Mouse (Mus musculus) adipose tissue, adult 10 weeks (tissue): ENCODE data around the gene Fyttd1. TPM values are rescaled to one million over a fixed set of nuclear protein-coding genes. Genes with fewer than 3 reads are reported as not detected.

Source experiments
- polyA plus RNA-seq: library from polyadenylated mRNA; stranded (reverse); fragments of 350-450 nt; fragmentation: Illumina TruSeq; extraction: RNeasy Lipid Tissue Mini Kit (QIAGEN cat#74804); gene quantifications from one replicate; pipeline ENCODE4 v1.2.3, GENCODE M21; 2014; ENCODE audit warnings: low read depth, low replicate concordance

The Fyttd1 gene
- polyA plus RNA-seq: 61.6 TPM

DNA sequence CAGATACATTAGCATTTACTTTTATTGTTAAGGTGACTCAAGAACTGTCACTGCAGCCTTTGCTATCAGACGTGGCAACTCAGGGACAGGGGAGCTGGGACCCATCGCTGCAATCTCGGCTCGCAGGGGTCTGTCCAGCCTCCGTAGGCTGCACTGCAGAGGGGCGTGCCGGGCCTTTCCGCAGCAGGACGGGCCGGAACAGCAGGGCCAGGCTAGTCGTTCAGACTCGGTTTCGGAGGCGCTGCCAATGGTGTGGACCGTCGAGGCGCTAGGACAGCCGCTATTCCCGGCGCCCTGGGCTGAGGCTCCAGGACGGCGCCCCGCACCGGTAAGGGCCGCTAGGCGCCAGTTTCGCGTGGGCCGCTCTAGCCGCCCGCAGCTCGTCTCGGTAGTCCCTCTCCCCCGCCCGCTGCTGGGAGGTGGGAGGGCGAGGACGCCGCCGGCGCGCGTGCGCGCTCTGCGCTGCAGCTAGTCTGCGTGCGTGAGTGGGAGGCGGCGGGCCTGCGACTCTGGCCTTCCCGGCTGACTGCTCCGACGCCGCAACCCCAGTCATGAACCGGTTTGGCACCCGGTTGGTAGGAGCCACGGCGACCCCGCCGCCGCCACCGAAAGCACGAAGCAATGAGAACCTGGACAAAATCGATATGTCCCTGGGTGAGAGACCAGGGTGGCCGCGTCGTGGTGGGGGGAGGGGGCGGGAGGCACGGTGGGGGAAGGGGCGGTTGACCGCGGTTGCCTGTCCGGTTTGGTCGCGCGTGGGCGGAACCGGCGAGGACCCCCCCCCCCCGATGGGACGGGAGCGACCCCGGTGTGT is at the start of gene Fyttd1, which contains the start of gene Rubcn:
TSS of gene Fyttd1 (plus strand) at position 158 of the 814 bp plus-strand sequence.
TSS of gene Rubcn (minus strand) at position 424 of the 814 bp plus-strand sequence.

DNA sequence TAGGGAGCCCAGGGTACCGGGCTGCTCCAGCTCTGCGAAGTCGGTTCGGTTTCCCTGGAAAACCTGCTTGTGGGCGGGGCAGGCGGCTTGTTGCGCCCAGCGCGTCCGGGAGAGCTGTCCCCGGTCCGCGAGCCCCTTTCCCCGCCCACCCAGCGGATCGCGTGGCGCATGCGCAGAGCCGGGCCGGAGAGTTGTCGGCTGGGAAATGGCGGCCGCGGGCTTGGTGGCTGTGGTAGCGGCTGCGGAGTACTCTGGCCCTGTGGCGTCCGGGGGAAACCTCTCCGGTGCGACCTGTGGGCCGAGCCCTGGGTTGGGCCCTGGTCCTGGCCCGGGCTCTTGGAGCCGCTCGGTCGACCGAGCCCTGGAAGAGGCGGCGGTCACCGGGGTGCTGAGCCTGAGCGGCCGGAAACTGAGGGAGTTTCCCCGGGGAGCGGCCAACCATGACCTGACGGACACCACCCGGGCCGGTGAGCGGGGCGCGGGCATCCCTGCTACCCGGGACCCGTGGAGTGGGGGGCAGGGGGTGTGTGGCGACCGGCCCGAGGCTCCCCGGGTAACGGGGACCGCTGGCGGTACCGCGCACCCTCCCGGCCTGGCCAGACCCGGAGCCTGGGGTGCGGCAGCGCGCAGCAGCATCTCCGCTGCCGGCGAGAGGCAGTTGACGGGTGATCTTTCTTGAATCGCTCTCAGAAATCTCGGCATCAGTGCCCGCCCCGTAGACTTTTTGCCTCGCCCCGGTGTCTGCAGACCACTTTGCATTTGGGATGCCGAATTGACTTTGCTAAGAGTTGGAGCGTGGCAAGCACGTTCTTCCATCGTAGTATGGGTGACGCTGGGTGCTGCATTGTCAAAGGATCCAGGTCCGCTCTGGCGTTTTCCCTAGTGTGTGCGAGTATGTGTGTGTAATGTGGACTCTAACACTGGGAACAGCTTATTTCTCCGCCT is 36.9 kb downstream of the Fyttd1 start, which contains the start of gene Lrch3:
TSS of gene Lrch3 (plus strand) at position 164 of the 945 bp plus-strand sequence.

Other genes with a start within 250 kb of the Fyttd1 start
- 58.0 TPM for gene Tnk2, start 233.6 kb upstream of the Fyttd1 start, polyA plus RNA-seq
- 1.5 TPM for gene Muc4, start 141.6 kb upstream of the Fyttd1 start, polyA plus RNA-seq
- 7.7 TPM for gene Muc20, start 80.1 kb upstream of the Fyttd1 start, polyA plus RNA-seq
- gene Smbd1, start 67.0 kb upstream of the Fyttd1 start, polyA plus RNA-seq: 32.1 TPM
- gene Rubcn, start 266 bp downstream of the Fyttd1 start, polyA plus RNA-seq: 35.4 TPM
- gene Lrch3, start 36.6 kb downstream of the Fyttd1 start, polyA plus RNA-seq: 24.9 TPM
- 5.7 TPM for gene Iqcg, start 178.7 kb downstream of the Fyttd1 start, polyA plus RNA-seq
- gene Rpl35a, start 179.0 kb downstream of the Fyttd1 start, polyA plus RNA-seq: 1,042 TPM
- 3.0 TPM for gene Lmln, start 185.0 kb downstream of the Fyttd1 start, polyA plus RNA-seq